12 mouse cellular contexts compared by ENCODE assay signal in the genomic region with DNA sequence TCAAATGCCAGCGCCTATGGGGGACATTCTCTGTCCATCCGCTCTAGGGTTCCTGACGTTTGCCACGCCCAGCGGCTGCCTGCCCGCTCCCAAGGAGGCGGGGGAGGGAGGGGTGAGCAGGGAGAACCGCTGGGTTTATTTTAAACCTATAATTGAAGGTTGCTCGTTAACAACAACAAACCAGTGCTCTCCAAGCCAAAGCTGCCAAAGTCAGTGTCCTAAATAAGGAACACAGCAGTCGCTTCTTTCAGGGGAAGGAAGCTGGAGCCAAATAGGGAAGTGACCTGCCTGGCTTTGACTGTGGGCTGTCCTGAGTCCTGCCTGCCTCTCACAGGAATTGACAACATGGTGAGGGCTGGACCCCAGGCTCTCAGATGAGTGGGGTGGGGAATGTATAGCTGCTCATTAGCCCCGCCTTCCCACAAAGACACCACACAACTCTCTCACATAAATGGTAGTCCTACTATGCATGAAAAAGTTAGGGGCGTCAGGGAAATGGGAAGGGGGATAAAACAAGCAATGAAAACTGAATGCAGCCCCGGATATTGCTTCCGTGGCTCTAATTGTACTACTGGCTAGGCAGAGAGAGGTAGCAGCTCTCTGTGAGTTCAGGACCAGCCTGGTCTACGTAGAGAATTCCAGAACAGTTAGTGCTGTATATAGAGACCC. TPM values are rescaled to one million over a fixed set of nuclear protein-coding genes. Genes with fewer than 3 reads are reported as not detected.
A peak's percentile ranks its signal among the peaks of the same experiment; 100 is the strongest.
DNase-seq lines count a peak whose midpoint lies in the region; ATAC-seq and TF ChIP-seq lines count a peak whose summit lies in the region.
"Had no signal": no experiment of that assay in that cellular context is flagged by ENCODE, and none has a peak within 500 bp of the region (broad histone marks: within the 10 kb centered on the region; RNA-seq: fewer than 3 reads in every experiment).

No protein-coding gene starts in this region.

- H3K9me3 ChIP-seq in liver, embryonic 12.5 days (replicated peaks): no peaks in the 10 kb centered on the region
- H3K9me3 ChIP-seq: neural tube, embryonic 15.5 days had no signal

- H3K4me2 ChIP-seq in liver, embryonic 12.5 days: peak overlapping the region; percentile 20; the same call in 1 of the 2 replicates
- H3K4me2 ChIP-seq: forebrain, embryonic 12.5 days; limb, embryonic 13.5 days; midbrain, embryonic 11.5 days; neural tube, embryonic 15.5 days had no signal

- no peak overlapping the region for H3K9ac ChIP-seq in liver, adult 2 months (ENCODE audit: low read depth, low read length)
- no peak overlapping the region for H3K9ac ChIP-seq in liver, embryonic 12.5 days
- H3K9ac ChIP-seq: forebrain, embryonic 12.5 days; limb, embryonic 13.5 days; neural tube, embryonic 15.5 days had no signal

- TF ChIP-seq POLR2A in liver, adult 2 months (IDR thresholded peaks at IDR 0.05; ENCODE audit: extremely low read depth, insufficient read depth, low read length): no peak

- peaks cover 2% of the 10 kb centered on the region; the same call in 1 of the 2 replicates for H3K4me1 ChIP-seq in liver, adult 2 months (ENCODE audit: control insufficient read depth, insufficient read depth, low read length)
- peaks cover 61% of the 10 kb centered on the region for H3K4me1 ChIP-seq in liver, embryonic 12.5 days

- H3K27ac ChIP-seq in liver, adult 2 months (replicated peaks; ENCODE audit: insufficient read depth, low read depth, low read length): peak overlapping the region; percentile 51
- H3K27ac ChIP-seq in liver, embryonic 12.5 days: peak overlapping the region; percentile 67
- H3K27ac ChIP-seq: forebrain, embryonic 12.5 days; limb, embryonic 13.5 days; neural tube, embryonic 15.5 days had no signal

- no peaks in the 10 kb centered on the region for H3K79me2 ChIP-seq in liver, adult 2 months (ENCODE audit: control insufficient read depth, insufficient read depth, low read length)

- no peaks in the 10 kb centered on the region for H3K27me3 ChIP-seq in liver, adult 2 months (ENCODE audit: control insufficient read depth, insufficient read depth, low read length)
- no peaks in the 10 kb centered on the region for H3K27me3 ChIP-seq in liver, embryonic 12.5 days (replicated peaks)
- H3K27me3 ChIP-seq: limb, embryonic 13.5 days had no signal

- no peak for TF ChIP-seq CTCF in liver, adult 2 months (IDR thresholded peaks at IDR 0.05; ENCODE audit: low read depth, low read length)

- intact Hi-C loops in gastrocnemius, postnatal 14 days (cut with DNase I; ENCODE audit: low total_unique reads): no loop called here
- intact Hi-C loops in left cerebral cortex, postnatal 36 days (cut with DNase I): no loop called here

- no peaks in the 10 kb centered on the region for H3K36me3 ChIP-seq in liver, adult 2 months (ENCODE audit: control insufficient read depth, insufficient read depth, low read length)
- no peaks in the 10 kb centered on the region for H3K36me3 ChIP-seq in liver, embryonic 12.5 days
- H3K36me3 ChIP-seq: forebrain, embryonic 12.5 days; limb, embryonic 13.5 days; neural tube, embryonic 15.5 days had no signal

- 88% methylated on average over 15 of the region's 15 CpGs for WGBS in liver, adult 2 months
- WGBS in liver, embryonic 12.5 days (ENCODE audit: insufficient replicate concordance): 52% methylated on average over 15 of the region's 15 CpGs

- no peak for ATAC-seq in liver, embryonic 12.5 days

- DNase-seq in gastrocnemius, adult 18-20 months (ENCODE audit: low spot score): peak; percentile 57
- no peak for DNase-seq in gastrocnemius, postnatal 14 days
- no peak for DNase-seq in liver, adult 2 months (ENCODE audit: extremely low read depth, low read depth, low spot score)
- DNase-seq in liver: no peak
- no peak for DNase-seq in left cerebral cortex, postnatal 36 days (ENCODE audit: low spot score in 2 of 2)
- no peak for DNase-seq in adrenal gland, postnatal 4 days (ENCODE audit: low spot score in 2 of 2)
- no peak for DNase-seq in adrenal gland, adult (ENCODE audit: inconsistent age in 2 of 2, low spot score in 1 of 2)

- H3K4me3 ChIP-seq in liver, adult 2 months (ENCODE audit: insufficient read depth, low read depth, low read length): no peak overlapping the region
- H3K4me3 ChIP-seq in liver, embryonic 12.5 days: no peak overlapping the region
- H3K4me3 ChIP-seq: forebrain, embryonic 12.5 days; limb, embryonic 13.5 days; neural tube, embryonic 15.5 days had no signal

RNA-seq across cellular contexts. Expression of a gene that starts 34.6 kb away (rescaled TPM):
- total RNA-seq in gastrocnemius, adult 18-20 months (2021): 10 to 100 TPM; 66.5 to 68.8 TPM
- 10 to 100 TPM; 54.3 to 58.5 TPM for total RNA-seq in gastrocnemius, postnatal 14 days (2021)
- total RNA-seq in liver, adult 2 months (2014; rRNA removed): 24.2 and 25.6 TPM in 2 replicates
- 5.9 and 6.9 TPM in 2 replicates for polyA plus RNA-seq in liver, adult 2 months (2012; rRNA removed)
- polyA plus RNA-seq in liver, embryonic 12.5 days (2016; fragmentation: Nextera tagmentation; extraction: Ambion mirVana): 103 and 107 TPM in 2 replicates
- 10 to 100 TPM; 79.5 to 88.5 TPM for total RNA-seq in left cerebral cortex, postnatal 36 days (2021)
- total RNA-seq in adrenal gland, postnatal 4 days (2021): 100 to 1,000 TPM; 160 to 167 TPM
